Mouse (Mus musculus): Measurements from ENCODE around the gene Gm34653. TPM values are rescaled to one million over a fixed set of nuclear protein-coding genes. Genes with fewer than 3 reads are reported as not detected.
"Not testable (repeated sequence)": the region's sequence is repeated elsewhere in the genome, so short reads cannot be mapped to it uniquely, and the experiment has no call there.

Gm34653 gene
- polyA plus RNA-seq, 1 experiment from 2014 or later = not detected

GRCm38 (mm10) chr2:34828026-34828425 is 4.8 kb upstream of the Gm34653 start:
- Histone ChIP-seq H3K4me3 (no peak overlapping the region), H3K9me3 (replicated peaks) (peaks cover 14% of the 10 kb centered on the region; the same call in 1 of the 2 replicates), H3K27ac (replicated peaks) (no peak overlapping the region), H3K27me3 (ENCODE audit: low read depth, poor library complexity, severe bottlenecking) (no peaks in the 10 kb centered on the region), H3K36me3 (no peaks in the 10 kb centered on the region), H3K4me1 (peaks cover 20% of the 10 kb centered on the region)
- 83% methylated on average over 1 of the region's 1 CpGs for WGBS
- no peak for DNase-seq (ENCODE audit: low spot score)

- peaks cover 14% of the 10 kb centered on the region; the same call in 1 of the 2 replicates for H3K9me3 ChIP-seq (replicated peaks)
- H3K36me3 ChIP-seq; DNase-seq (ENCODE audit: low spot score); H3K4me3 ChIP-seq; H3K27me3 ChIP-seq (ENCODE audit: low read depth, poor library complexity, severe bottlenecking); H3K27ac ChIP-seq (replicated peaks): not testable (repeated sequence)
- H3K4me1 ChIP-seq = peaks cover 10% of the 10 kb centered on the region
- 95% methylated on average over 17 of the region's 17 CpGs for WGBS
Observed at GRCm38 (mm10) chr2:34830066-34830465, 2.7 kb upstream of the Gm34653 start.

- no peak overlapping the region for H3K27ac ChIP-seq (replicated peaks)
- no peak for DNase-seq (ENCODE audit: low spot score)
- H3K9me3 ChIP-seq (replicated peaks) = peaks cover 14% of the 10 kb centered on the region; the same call in 1 of the 2 replicates
- H3K36me3 ChIP-seq = no peaks in the 10 kb centered on the region
- no peak overlapping the region for H3K4me3 ChIP-seq
- WGBS = 92% methylated on average over 17 of the region's 17 CpGs
- H3K27me3 ChIP-seq (ENCODE audit: low read depth, poor library complexity, severe bottlenecking) = no peaks in the 10 kb centered on the region
- no peaks in the 10 kb centered on the region for H3K4me1 ChIP-seq
Observed at GRCm38 (mm10) chr2:34833624-34834023, 817 bp downstream of the Gm34653 start.

GRCm38 (mm10) chr2:34835669-34836068 is 2.9 kb downstream of the Gm34653 start:
- no peak for DNase-seq (ENCODE audit: low spot score)
- Histone ChIP-seq H3K36me3 (no peaks in the 10 kb centered on the region), H3K27ac (replicated peaks) (no peak overlapping the region), H3K4me1 (no peaks in the 10 kb centered on the region), H3K27me3 (ENCODE audit: low read depth, poor library complexity, severe bottlenecking) (no peaks in the 10 kb centered on the region), H3K4me3 (no peak overlapping the region), H3K9me3 (replicated peaks) (no peaks in the 10 kb centered on the region)
- 85% methylated on average over 3 of the region's 3 CpGs for WGBS

- not testable (repeated sequence) for H3K4me1 ChIP-seq; H3K36me3 ChIP-seq; DNase-seq (ENCODE audit: low spot score); H3K27me3 ChIP-seq (ENCODE audit: low read depth, poor library complexity, severe bottlenecking); H3K9me3 ChIP-seq (replicated peaks); H3K27ac ChIP-seq (replicated peaks); H3K4me3 ChIP-seq
- 79% methylated on average over 5 of the region's 5 CpGs for WGBS
Observed at GRCm38 (mm10) chr2:34840143-34840542, 7.3 kb downstream of the Gm34653 start.

- no peak overlapping the region for H3K4me3 ChIP-seq
- WGBS = 90% methylated on average over 8 of the region's 8 CpGs
- no peaks in the 10 kb centered on the region for H3K36me3 ChIP-seq
- no peaks in the 10 kb centered on the region for H3K4me1 ChIP-seq
- no peak for DNase-seq (ENCODE audit: low spot score)
- no peaks in the 10 kb centered on the region for H3K27me3 ChIP-seq (ENCODE audit: low read depth, poor library complexity, severe bottlenecking)
- no peak overlapping the region for H3K27ac ChIP-seq (replicated peaks)
- no peaks in the 10 kb centered on the region for H3K9me3 ChIP-seq (replicated peaks)
Observed at GRCm38 (mm10) chr2:34841706-34842105, 8.9 kb downstream of the Gm34653 start.

- WGBS = 86% methylated on average over 11 of the region's 11 CpGs
- no peaks in the 10 kb centered on the region for H3K27me3 ChIP-seq (ENCODE audit: low read depth, poor library complexity, severe bottlenecking)
Observed at GRCm38 (mm10) chr2:34843211-34843939, 10.6 kb downstream of the Gm34653 start.

GRCm38 (mm10) chr2:34847702-34848101 is 14.9 kb downstream of the Gm34653 start:
- Histone ChIP-seq H3K9me3 (replicated peaks) (no peaks in the 10 kb centered on the region), H3K4me3 (no peak overlapping the region), H3K4me1 (no peaks in the 10 kb centered on the region), H3K36me3 (peaks cover 44% of the 10 kb centered on the region), H3K27ac (replicated peaks) (no peak overlapping the region), H3K27me3 (ENCODE audit: low read depth, poor library complexity, severe bottlenecking) (no peaks in the 10 kb centered on the region)
- 95% methylated on average over 1 of the region's 1 CpGs for whole genome bisulfite sequencing
- DNase-seq (ENCODE audit: low spot score) = no peak

More at GRCm38 (mm10) chr2:34843211-34843939, 10.6 kb downstream of the Gm34653 start:
- H3K9me3 ChIP-seq (replicated peaks) = no peaks in the 10 kb centered on the region
- H3K27ac ChIP-seq (replicated peaks) = no peak overlapping the region
- H3K4me3 ChIP-seq = no peak overlapping the region
- 0 out of 2 replicates have a peak, but pooled peaks cover 3% of the 10 kb centered on the region for H3K36me3 ChIP-seq
- no peaks in the 10 kb centered on the region for H3K4me1 ChIP-seq
- no peak for DNase-seq (ENCODE audit: low spot score)

- H3K4me1 ChIP-seq = no peaks in the 10 kb centered on the region
- 95% methylated on average over 4 of the region's 4 CpGs for WGBS
- no peak overlapping the region for H3K4me3 ChIP-seq
- peaks cover 100% of the 10 kb centered on the region for H3K36me3 ChIP-seq
- DNase-seq (ENCODE audit: low spot score) = no peak
- no peaks in the 10 kb centered on the region for H3K27me3 ChIP-seq (ENCODE audit: low read depth, poor library complexity, severe bottlenecking)
- H3K9me3 ChIP-seq (replicated peaks) = no peaks in the 10 kb centered on the region
- no peak overlapping the region for H3K27ac ChIP-seq (replicated peaks)
Observed at GRCm38 (mm10) chr2:34855265-34855664, 22.5 kb downstream of the Gm34653 start.

- Histone ChIP-seq H3K4me1 (no peaks in the 10 kb centered on the region), H3K27ac (replicated peaks) (no peak overlapping the region), H3K27me3 (ENCODE audit: low read depth, poor library complexity, severe bottlenecking) (no peaks in the 10 kb centered on the region), H3K4me3 (no peak overlapping the region), H3K9me3 (replicated peaks) (no peaks in the 10 kb centered on the region), H3K36me3 (peaks cover 96% of the 10 kb centered on the region)
- 90% methylated on average over 8 of the region's 8 CpGs for WGBS
- DNase-seq (ENCODE audit: low spot score) = no peak
Observed at GRCm38 (mm10) chr2:34857728-34858127, 24.9 kb downstream of the Gm34653 start.

GRCm38 (mm10) chr2:34869680-34870079 is 36.9 kb downstream of the Gm34653 start:
- Histone ChIP-seq H3K27me3 (ENCODE audit: low read depth, poor library complexity, severe bottlenecking) (peaks cover 25% of the 10 kb centered on the region), H3K27ac (replicated peaks) (peak overlapping the region; percentile 92), H3K36me3 (peaks cover 30% of the 10 kb centered on the region), H3K9me3 (replicated peaks) (no peaks in the 10 kb centered on the region), H3K4me1 (peaks cover 37% of the 10 kb centered on the region), H3K4me3 (peak overlapping the region; percentile 66)
- DNase-seq (ENCODE audit: low spot score) = no peak
- 53% methylated on average over 5 of the region's 5 CpGs for WGBS

- peak; percentile 98 for DNase-seq (ENCODE audit: low spot score)
- Histone ChIP-seq H3K36me3 (peaks cover 18% of the 10 kb centered on the region), H3K4me3 (peak overlapping the region; percentile 66), H3K27ac (replicated peaks) (peak overlapping the region; percentile 92), H3K27me3 (ENCODE audit: low read depth, poor library complexity, severe bottlenecking) (peaks cover 33% of the 10 kb centered on the region), H3K9me3 (replicated peaks) (no peaks in the 10 kb centered on the region), H3K4me1 (peaks cover 39% of the 10 kb centered on the region)
- under 1% methylated on average over 67 of the region's 67 CpGs for WGBS
Observed at GRCm38 (mm10) chr2:34870520-34871474, 38.0 kb downstream of the Gm34653 start.

Measured in midbrain, embryonic 10.5 days (tissue).